Mouse (Mus musculus) layer of hippocampus, adult 6 months (tissue): ENCODE data around the gene Mindy2. TPM values are rescaled to one million over a fixed set of nuclear protein-coding genes. Genes with fewer than 3 reads are reported as not detected.

Experiments used
- long read RNA-seq, 2 experiments: library from polyadenylated mRNA; unstranded; transcript quantifications; one replicate each; pipeline ENCODE4 v2.0.0; 2019 to 2020
- polyA plus RNA-seq: library from polyadenylated mRNA; unstranded; fragments of <200 nt; fragmentation: Nextera tagmentation; gene quantifications from 2 replicates; pipeline ENCODE4 v1.2.3, GENCODE M21; 2021

Mindy2 gene
- 4.1 and 4.6 TPM in 2 replicates for polyA plus RNA-seq
- long read RNA-seq, experiment 1, full-length matches to known transcripts = 4 of 13 reads
- long read RNA-seq, experiment 1, partial matches to known transcripts = 2 of 13 reads
- long read RNA-seq, experiment 1, other reads (novel, unspliced or antisense) = 7 of 13 reads
- long read RNA-seq, experiment 2, full-length matches to known transcripts = 10 of 19 reads
- long read RNA-seq, experiment 2, partial matches to known transcripts = 2 of 19 reads
- long read RNA-seq, experiment 2, other reads (novel, unspliced or antisense) = 7 of 19 reads

GRCm38 (mm10) chr9:70657013-70657967 is at the start of gene Mindy2:
Gene Mindy2 (minus strand): TSS chr9:70657174.

GRCm38 (mm10) chr9:70678682-70679131 is 21.7 kb upstream of the Mindy2 start, which contains the start of gene Adam10:
Gene Adam10 (plus strand): TSS chr9:70678997.

GRCm38 (mm10) chr9:70656130-70657007 is 605 bp downstream of the Mindy2 start, which contains the start of gene Gm10642:
Gene Gm10642 (plus strand): TSS chr9:70656251.

Other genes with a start within 250 kb of the Mindy2 start
- gene Ccnb2, start 235.6 kb downstream of the Mindy2 start, polyA plus RNA-seq = 0.31 and 0.60 TPM in 2 replicates
- 11.0 TPM in 2 replicates for gene Rnf111, start 153.4 kb downstream of the Mindy2 start, polyA plus RNA-seq
- gene Sltm, start 114.4 kb downstream of the Mindy2 start, polyA plus RNA-seq = 17.8 and 19.9 TPM in 2 replicates
- 0.13 and 0.19 TPM in 2 replicates for gene Gm10642, start 923 bp downstream of the Mindy2 start, polyA plus RNA-seq
- 25.0 and 34.9 TPM in 2 replicates for gene Adam10, start 21.8 kb upstream of the Mindy2 start, polyA plus RNA-seq